Mouse (Mus musculus) R1 (cell line): ENCODE measurements around the gene 9930021J03Rik.

Experiments
- DNase-seq: peaks from one replicate; pipeline ENCODE4 v3.0.0-alpha.2; 2018; ENCODE audit warnings: low read depth, low spot score

Gene 9930021J03Rik

DNA sequence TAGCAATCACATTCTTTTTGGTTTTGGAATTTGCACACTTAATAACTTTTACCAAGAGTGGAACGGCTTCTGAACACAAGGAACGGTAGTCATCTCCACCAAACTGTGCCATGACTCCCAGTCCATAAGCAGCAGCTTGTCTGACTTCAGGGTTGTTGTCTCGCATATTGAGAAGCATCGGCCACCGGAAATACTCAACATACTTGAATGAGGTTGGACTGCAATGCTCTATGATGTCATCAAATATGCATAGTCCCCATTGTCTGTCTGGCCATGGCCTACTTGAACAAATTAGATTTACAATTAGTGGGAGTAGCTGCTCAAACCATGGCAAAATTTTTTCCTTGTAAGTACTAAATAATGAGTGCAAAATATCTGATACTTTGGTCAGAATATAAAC is 4.2 kb upstream of the 9930021J03Rik start:
- DNase-seq: peak; percentile 78

- DNase-seq: peak; percentile 85
Measured at GRCm38 (mm10) chr19:29805101-29805916, 480 bp downstream of the 9930021J03Rik start.

- no peak for DNase-seq
Measured at GRCm38 (mm10) chr19:29803946-29804345, 1.8 kb downstream of the 9930021J03Rik start.

GRCm38 (mm10) chr19:29797371-29797770 is 8.4 kb downstream of the 9930021J03Rik start:
- no peak for DNase-seq

DNA sequence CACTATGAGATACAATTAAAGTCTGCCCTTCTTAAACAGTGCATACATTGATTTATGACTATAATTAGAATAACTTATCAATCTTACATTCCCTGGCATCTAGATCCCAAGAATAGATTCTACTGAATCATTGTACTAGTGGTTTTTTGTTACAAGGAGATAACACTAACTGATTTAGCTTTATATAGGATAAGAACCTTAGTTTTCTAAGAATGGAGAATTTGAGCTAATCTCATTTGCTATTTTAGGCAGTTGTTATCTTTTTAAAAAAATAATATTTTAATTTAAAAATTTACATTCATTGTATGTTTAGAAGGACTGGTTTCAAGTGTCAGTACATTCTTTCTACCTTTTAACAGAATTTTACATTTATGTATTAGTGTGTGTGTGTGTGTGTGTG is 17.8 kb downstream of the 9930021J03Rik start:
- DNase-seq: no peak

DNA sequence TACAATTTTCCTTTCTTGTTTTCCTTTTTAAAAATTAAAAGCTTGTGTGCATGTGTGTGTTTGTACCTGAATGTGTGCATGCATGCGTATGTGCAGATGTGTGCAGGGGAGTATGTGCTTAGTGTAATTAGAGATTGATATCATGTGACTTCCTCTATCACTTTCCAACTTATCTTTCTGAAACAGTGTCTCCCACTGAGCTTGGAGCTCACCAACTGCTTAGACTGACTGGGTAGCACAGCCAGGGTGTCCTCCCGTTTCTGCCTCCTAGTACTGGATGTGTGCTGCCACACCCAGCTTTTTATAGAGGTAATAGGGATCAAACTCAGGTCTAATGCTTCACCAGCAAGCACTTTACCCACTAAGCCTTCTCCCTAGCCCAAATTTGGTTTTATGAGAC is 22.9 kb downstream of the 9930021J03Rik start:
- DNase-seq: no peak

GRCm38 (mm10) chr19:29753939-29754338 is 51.9 kb downstream of the 9930021J03Rik start:
- DNase-seq: no peak

DNA sequence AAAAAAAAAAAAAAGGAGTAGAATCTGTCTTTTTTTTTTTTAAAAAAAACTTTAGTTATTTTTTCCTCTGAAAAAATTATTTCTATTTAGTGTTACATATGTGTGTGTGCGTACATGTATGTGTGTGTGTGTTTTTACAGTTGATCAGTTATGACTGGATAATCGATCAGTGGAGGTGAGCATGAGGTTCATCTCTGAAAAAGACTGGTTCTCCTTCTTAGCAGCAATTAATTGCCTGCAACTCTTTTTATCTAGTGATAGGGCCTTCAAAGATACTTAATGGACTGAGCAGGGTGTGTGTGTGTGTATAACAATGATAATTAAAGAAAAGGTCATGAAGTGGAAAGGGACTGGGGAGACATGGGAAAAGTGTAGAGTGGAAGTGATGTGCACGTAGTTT is 54.8 kb downstream of the 9930021J03Rik start:
- no peak for DNase-seq

DNA sequence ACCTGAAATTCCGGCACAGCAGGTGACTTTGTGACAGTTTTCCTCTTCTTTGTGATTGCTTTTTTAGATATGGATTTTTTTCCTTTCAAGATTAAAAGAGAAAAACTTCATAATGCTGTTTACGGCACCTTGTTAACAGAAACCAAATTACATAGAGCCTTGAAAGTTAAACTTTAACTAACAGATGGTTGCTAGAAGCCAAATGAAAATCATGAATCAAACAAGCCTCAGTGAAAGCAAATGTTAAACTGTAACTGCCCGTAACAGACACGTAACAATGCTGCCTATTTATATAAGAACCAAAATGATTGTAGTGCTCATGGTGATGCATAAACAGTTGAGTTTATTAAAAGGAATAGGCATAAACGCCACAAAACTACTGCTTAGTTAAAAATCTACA is 62.3 kb downstream of the 9930021J03Rik start:
- no peak for DNase-seq

DNA sequence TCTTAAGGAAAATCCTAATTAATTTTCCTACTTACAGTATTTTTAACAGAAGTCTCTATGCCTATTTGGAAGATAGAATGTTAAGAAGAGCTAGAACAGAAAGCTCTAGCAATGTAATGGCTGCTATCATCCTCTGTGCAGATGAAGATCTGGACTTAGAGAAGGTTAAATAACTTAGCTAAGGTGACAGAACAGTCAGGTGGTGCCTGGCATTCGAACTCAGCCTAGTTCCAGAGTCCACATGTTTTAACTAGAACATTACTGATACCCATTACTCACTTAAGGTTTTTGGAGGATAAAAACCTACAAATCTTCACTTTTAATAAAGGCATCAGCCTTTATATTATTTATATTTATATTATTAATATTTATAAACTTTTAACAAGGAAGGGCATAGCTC is 65.1 kb downstream of the 9930021J03Rik start:
- DNase-seq: no peak

- DNase-seq: peak; percentile 40
Measured at GRCm38 (mm10) chr19:29739608-29740007, 66.2 kb downstream of the 9930021J03Rik start.

DNA sequence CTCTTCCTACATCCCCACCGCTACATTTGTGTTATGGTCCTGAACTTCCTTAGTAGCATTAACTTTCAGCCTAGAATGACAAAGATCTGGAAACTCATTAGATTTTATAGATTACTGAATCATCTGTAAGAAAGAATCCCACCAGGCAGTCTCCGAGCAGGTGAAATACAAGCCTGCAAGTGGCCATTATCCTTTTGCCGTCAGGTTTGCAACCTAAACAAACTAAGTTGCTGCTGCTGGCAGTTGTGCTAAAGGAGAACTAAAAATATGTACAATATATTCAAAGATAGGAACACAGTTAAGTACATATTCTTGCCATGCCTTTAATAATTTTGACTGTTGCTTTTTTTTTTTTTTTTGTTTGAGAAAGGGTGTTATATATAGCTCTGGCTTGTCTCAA is 70.4 kb downstream of the 9930021J03Rik start:
- DNase-seq: no peak

- DNase-seq: no peak
Measured at GRCm38 (mm10) chr19:29718476-29718875, 87.3 kb downstream of the 9930021J03Rik start.

DNA sequence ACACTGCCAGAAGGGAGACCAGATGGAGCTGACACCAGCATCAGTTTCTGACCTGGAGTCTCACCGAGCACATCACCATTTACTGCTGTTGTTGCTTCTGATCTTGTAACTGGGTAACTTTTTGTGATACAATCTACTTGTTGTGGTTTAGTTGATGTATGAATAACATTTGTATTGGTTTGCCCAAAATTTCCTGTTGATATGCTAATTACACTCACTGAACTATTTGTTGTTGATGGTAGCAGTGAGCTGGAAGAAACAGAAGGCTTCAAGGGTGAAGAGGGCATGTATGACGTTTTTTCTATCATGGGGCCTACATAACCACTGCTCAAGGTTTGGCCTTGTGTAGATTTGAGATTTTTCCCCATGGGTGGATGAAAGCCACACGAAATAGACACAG is 87.9 kb downstream of the 9930021J03Rik start:
- DNase-seq: no peak

- no peak for DNase-seq
Measured at GRCm38 (mm10) chr19:29713451-29713850, 92.3 kb downstream of the 9930021J03Rik start.

GRCm38 (mm10) chr19:29709461-29709860 is 96.3 kb downstream of the 9930021J03Rik start:
- DNase-seq: no peak

GRCm38 (mm10) chr19:29708461-29708860 is 97.3 kb downstream of the 9930021J03Rik start:
- DNase-seq: no peak

DNA sequence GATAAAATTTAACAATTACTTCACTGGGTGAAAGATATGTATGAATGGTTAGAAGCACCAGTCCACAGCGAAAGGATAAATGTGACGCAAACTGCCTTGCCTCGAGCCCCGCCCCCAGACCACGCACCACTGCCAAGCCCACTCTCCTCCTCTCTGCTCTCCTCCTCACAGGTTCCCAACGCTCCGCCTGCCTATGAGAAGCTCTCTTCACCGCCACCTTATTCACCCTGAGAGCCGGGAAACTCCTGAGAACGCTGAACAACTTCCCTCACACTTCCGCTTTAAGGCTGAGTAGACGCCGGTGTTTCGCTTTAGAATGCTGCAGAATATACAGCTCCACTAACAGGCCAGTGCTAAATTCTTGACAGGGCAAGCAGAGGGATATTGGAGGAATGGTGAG is 97.8 kb downstream of the 9930021J03Rik start:
- DNase-seq: no peak

GRCm38 (mm10) chr19:29707314-29707898 is 98.4 kb downstream of the 9930021J03Rik start:
- no peak for DNase-seq

GRCm38 (mm10) chr19:29704436-29704835 is 101.4 kb downstream of the 9930021J03Rik start:
- DNase-seq: peak; percentile 83

DNA sequence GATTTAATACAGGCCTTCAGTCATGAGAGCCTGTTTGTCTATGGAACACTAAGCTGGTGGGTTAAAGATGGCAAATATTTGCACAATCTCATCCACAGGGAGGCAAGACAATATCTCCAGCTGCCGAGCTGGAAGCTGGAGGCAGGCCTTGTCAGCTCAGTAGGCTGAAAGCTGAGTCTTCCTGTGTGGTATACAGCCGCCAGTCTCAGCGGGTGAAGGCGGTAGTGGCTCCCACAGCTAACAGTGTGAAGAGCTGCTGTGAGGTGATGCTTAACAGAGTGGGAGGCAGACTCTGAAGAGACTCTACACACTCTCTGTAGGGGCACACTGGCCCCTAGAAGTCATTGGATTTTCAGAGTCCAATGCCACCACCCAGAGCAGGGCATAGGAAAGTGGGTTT is 104.1 kb downstream of the 9930021J03Rik start:
- no peak for DNase-seq

DNA sequence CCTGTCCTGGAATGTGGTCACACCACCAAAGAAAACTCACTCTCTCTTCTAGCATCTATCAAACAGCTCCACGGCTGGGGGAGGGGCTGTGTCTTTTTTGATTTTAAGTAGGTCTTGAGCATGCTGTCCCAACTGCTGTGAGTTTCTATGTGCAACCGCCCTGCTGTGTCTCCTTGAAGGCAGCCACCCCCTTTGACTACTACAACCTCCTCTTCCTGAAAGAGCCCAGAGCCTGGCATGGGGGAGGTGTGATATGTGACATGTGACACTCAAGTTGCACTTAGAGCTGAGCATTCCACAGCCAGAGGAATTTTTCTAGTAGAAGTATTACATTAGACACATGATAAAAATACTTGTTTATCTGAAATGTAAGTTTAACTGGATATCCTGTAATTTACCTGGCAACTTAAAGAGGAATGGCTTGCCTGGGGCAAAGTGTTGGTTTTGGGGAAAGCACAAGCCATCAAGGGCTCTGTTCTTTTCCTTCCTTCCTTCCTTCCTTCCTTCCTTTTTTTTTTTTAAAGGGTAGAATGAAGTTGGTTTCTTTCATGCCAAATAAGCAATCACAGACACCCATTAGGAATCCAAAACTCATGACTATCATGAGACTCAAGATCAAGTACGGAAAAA is 108.4 kb downstream of the 9930021J03Rik start, which contains the start of gene Mlana:
Mlana (plus strand) TSS at position 580 of the 630 bp plus-strand sequence.
- peak; percentile 82 for DNase-seq

- no peak for DNase-seq
Measured at GRCm38 (mm10) chr19:29696840-29697239, 108.9 kb downstream of the 9930021J03Rik start.
